Mouse (Mus musculus): ENCODE measurements around the gene Cd6.

- no peak for TF ChIP-seq RCOR1 (conservative IDR thresholded peaks at IDR 0.05; ENCODE audit: low read depth, low read length)
- no peak for TF ChIP-seq E2F4 (IDR thresholded peaks at IDR 0.05; ENCODE audit: insufficient replicate concordance, low read depth, low read length)
- TF ChIP-seq CTCF (conservative IDR thresholded peaks at IDR 0.05 in 1 of 2, IDR thresholded peaks at IDR 0.05 in 1 of 2; ENCODE audit: low read depth in 2 of 2, low read length in 2 of 2): no peak
- no peak for TF ChIP-seq KAT2A (IDR thresholded peaks at IDR 0.05; ENCODE audit: insufficient replicate concordance, low read length)
Observed at GRCm38 (mm10) chr19:10769429-10770195, 60.2 kb downstream of the Cd6 start.

All from CH12.LX (cell line).